Mouse (Mus musculus) small intestine, adult 2 months (tissue): ENCODE data around the gene Utf1.

Experiments
- CTCF ChIP-seq: fragments of 200-500 bp; IDR thresholded peaks from 2 replicates; pipeline ENCODE4 v1.5.1; 2012; ENCODE audit warnings: low read depth, mild to moderate bottlenecking, control low read depth, inconsistent platforms, low read length, moderate library complexity, mixed read lengths; ENCODE audit not compliant: insufficient replicate concordance, insufficient read length; ENCODE audit errors: extremely low read depth
- POLR2A ChIP-seq: fragments of 200-500 bp; IDR thresholded peaks from 2 replicates; pipeline ENCODE4 v1.6.1; 2012; ENCODE audit warnings: low read depth, mild to moderate bottlenecking, control low read depth, inconsistent platforms, low read length, moderate library complexity

DNA sequence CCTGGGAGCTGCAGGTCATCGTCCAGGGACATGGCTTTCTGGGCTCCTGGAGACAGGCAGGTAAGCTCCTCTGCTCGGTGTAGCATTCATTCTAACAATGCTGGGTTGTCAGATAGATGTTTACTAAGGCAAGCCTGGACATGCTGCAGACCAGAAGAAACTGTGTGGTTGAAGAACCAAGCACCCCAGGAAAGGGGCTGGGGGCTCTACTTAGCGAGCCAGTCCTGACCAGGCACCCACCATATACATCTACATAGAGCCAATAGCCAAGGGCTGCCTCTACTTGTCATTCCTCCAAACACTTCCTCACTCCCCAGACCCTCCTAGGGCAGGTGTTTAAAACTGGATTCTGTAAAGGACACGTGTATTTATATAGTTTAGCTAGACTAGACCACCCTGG lies 50.6 kb downstream of the Utf1 start:
- TF ChIP-seq POLR2A (no peak), CTCF (no peak)
